Mouse (Mus musculus): ENCODE data around the gene Os9. TPM values are rescaled to one million over a fixed set of nuclear protein-coding genes. Genes with fewer than 3 reads are reported as not detected.
"Not testable (repeated sequence)": the region's sequence is repeated elsewhere in the genome, so short reads cannot be mapped to it uniquely, and the experiment has no call there.

The Os9 gene
- polyA plus RNA-seq, 1 experiment from 2014 or later, result 29.5 TPM

DNA sequence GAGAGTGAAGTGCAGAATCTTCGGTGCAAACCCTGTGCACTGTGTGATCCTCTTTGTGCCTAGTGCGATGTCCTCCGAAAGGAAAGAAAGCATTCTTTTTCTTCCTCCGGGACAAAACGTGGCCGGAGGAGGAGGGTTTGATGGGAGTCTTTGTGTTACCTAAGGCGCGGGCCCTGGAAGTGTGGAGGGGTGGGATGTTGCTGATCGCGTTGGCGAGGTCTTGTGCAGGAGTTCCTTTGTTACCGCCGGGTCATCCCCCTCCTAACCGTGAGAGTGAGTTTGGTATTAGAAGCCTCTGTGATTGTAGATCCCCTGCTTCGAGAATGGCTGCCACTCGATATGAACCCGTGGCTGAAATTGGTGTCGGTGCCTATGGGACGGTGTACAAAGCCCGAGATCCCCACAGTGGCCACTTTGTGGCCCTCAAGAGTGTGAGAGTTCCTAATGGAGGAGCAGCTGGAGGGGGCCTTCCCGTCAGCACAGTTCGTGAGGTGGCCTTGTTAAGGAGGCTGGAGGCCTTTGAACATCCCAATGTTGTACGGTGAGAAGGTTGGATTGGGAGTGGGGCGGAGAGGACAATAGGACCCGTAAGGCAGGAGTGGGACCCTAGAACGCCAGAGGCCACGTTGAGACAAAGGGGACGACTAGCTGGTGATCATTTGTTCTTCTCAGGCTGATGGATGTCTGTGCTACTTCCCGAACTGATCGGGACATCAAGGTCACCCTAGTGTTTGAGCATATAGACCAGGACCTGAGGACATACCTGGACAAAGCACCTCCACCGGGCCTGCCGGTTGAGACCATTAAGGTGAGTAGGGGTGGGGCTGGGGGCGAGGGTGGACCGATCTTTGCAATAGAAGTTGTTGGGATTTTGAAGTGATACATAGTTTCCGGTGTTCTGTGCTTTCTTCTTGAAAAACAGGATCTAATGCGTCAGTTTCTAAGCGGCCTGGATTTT, 56.7 kb downstream of the Os9 start:
- H3K9ac ChIP-seq (ENCODE audit: low read length), result peak overlapping the region; percentile 98
- H3K4me1 ChIP-seq (ENCODE audit: control insufficient read depth, insufficient read depth, low read length), result peaks cover 13% of the 10 kb centered on the region
- no peak for ATAC-seq (ENCODE audit: insufficient number of reproducible peaks, low FRiP score, low TSS enrichment, low read depth)
- no peaks in the 10 kb centered on the region for H3K9me3 ChIP-seq (ENCODE audit: control insufficient read depth, low read length)
- peak overlapping the region; percentile 76 for H3K4me2 ChIP-seq (ENCODE audit: low read depth, severe bottlenecking)
- peak overlapping the region; percentile 82 for H3K27ac ChIP-seq (replicated peaks; ENCODE audit: low read depth, low read length)
- peaks cover 12% of the 10 kb centered on the region for H3K27me3 ChIP-seq (ENCODE audit: control insufficient read depth, insufficient read depth, low read length)
- peaks cover 32% of the 10 kb centered on the region for H3K36me3 ChIP-seq (ENCODE audit: control insufficient read depth, insufficient read depth, low read length)
- peak; percentile 67 for DNase-seq (ENCODE audit: low spot score)
- peak overlapping the region; percentile 77 for H3K4me3 ChIP-seq (ENCODE audit: low read depth, low read length)
- 16% methylated on average over 37 of the region's 37 CpGs for WGBS

DNA sequence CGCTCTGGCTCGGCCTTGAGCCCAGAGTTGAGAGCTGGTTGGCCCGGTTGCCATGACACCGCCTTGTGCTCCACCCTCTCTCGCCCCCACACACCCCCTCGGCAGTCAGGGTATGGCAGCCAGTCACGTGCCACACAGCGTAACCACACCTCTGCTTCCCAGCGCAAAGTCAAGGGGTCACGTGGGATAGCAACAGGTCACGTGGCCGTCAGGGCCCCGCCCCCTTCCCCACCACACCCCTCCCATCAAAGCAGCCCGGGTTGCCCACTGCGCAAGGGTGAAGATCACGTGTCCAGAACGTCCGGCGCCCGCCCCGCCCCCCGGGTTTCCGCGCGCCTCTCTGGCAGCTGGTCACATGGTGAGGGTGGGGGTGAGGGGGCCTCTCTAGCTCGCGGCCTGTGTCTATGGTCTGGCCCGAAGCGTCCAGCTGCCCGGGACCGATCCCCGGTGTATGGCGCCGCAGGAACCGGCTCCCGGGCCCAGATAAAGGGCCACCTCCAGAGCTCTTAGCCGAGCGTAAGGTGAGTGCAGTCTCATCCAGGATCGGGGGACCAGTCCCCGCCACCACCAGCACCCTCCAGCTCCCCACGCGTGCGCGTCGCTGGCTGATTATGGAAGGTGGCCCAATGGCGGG, 57.6 kb downstream of the Os9 start, which contains the start of gene Cdk4:
Cdk4 (plus strand) TSS at position 296 of the 634 bp plus-strand sequence.
- Histone ChIP-seq H3K36me3 (ENCODE audit: control insufficient read depth, insufficient read depth, low read length) (peaks cover 32% of the 10 kb centered on the region), H3K9me3 (ENCODE audit: control insufficient read depth, low read length) (no peaks in the 10 kb centered on the region), H3K9ac (ENCODE audit: low read length) (peak within 1 kb of the TSS; percentile 98), H3K4me3 (ENCODE audit: low read depth, low read length) (peak within 1 kb of the TSS; percentile 77), H3K4me2 (ENCODE audit: low read depth, severe bottlenecking) (peak within 1 kb of the TSS; percentile 76), H3K4me1 (ENCODE audit: control insufficient read depth, insufficient read depth, low read length) (peaks cover 16% of the 10 kb centered on the region), H3K27ac (replicated peaks; ENCODE audit: low read depth, low read length) (peak within 1 kb of the TSS; percentile 82), H3K27me3 (ENCODE audit: control insufficient read depth, insufficient read depth, low read length) (peaks cover 20% of the 10 kb centered on the region)
- ATAC-seq (ENCODE audit: insufficient number of reproducible peaks, low FRiP score, low TSS enrichment, low read depth) (peak; percentile 94), DNase-seq (ENCODE audit: low spot score) (peak; percentile 99)
- under 1% methylated on average over 46 of the region's 46 CpGs for WGBS

GRCm38 (mm10) chr10:127062503-127062902, 58.4 kb downstream of the Os9 start:
- no peak overlapping the region for H3K27ac ChIP-seq (replicated peaks; ENCODE audit: low read depth, low read length)
- no peak for DNase-seq (ENCODE audit: low spot score)
- no peak overlapping the region for H3K4me2 ChIP-seq (ENCODE audit: low read depth, severe bottlenecking)
- H3K27me3 ChIP-seq (ENCODE audit: control insufficient read depth, insufficient read depth, low read length), result peaks cover 21% of the 10 kb centered on the region
- WGBS, result 82% methylated on average over 5 of the region's 5 CpGs
- H3K9me3 ChIP-seq (ENCODE audit: control insufficient read depth, low read length), result no peaks in the 10 kb centered on the region
- H3K4me3 ChIP-seq (ENCODE audit: low read depth, low read length), result no peak overlapping the region
- peaks cover 17% of the 10 kb centered on the region for H3K4me1 ChIP-seq (ENCODE audit: control insufficient read depth, insufficient read depth, low read length)
- peaks cover 26% of the 10 kb centered on the region for H3K36me3 ChIP-seq (ENCODE audit: control insufficient read depth, insufficient read depth, low read length)
- H3K9ac ChIP-seq (ENCODE audit: low read length), result no peak overlapping the region
- no peak for ATAC-seq (ENCODE audit: insufficient number of reproducible peaks, low FRiP score, low TSS enrichment, low read depth)

DNA sequence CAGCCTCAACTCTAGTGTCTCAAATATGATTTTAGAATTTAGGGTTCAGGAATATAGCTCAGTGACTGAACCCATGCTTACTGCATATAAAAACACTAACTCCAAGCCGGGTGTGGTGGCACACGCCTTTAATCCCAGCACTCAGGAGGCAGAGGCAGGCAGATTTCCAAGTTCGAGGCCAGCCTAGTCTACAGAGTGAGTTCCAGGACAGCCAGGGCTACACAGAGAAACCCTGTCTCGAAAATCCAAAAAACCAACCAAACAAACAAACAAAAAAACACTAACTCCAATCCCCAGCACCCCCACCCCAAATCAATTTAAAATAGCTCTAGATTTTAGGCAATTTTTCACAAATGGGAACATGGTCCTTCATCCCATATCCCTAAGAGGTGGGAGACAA, 58.8 kb downstream of the Os9 start:
- Histone ChIP-seq H3K27me3 (ENCODE audit: control insufficient read depth, insufficient read depth, low read length) (peaks cover 21% of the 10 kb centered on the region), H3K36me3 (ENCODE audit: control insufficient read depth, insufficient read depth, low read length) (peaks cover 22% of the 10 kb centered on the region), H3K4me1 (ENCODE audit: control insufficient read depth, insufficient read depth, low read length) (peaks cover 17% of the 10 kb centered on the region)
- not testable (repeated sequence) for DNase-seq (ENCODE audit: low spot score); H3K4me2 ChIP-seq (ENCODE audit: low read depth, severe bottlenecking); H3K9me3 ChIP-seq (ENCODE audit: control insufficient read depth, low read length); H3K9ac ChIP-seq (ENCODE audit: low read length); H3K27ac ChIP-seq (replicated peaks; ENCODE audit: low read depth, low read length); H3K4me3 ChIP-seq (ENCODE audit: low read depth, low read length); ATAC-seq (ENCODE audit: insufficient number of reproducible peaks, low FRiP score, low TSS enrichment, low read depth)
- 79% methylated on average over 4 of the region's 4 CpGs for WGBS

GRCm38 (mm10) chr10:127061513-127061912, 59.4 kb downstream of the Os9 start:
- Histone ChIP-seq H3K9me3 (ENCODE audit: control insufficient read depth, low read length) (no peaks in the 10 kb centered on the region), H3K4me2 (ENCODE audit: low read depth, severe bottlenecking) (no peak overlapping the region), H3K4me3 (ENCODE audit: low read depth, low read length) (no peak overlapping the region), H3K36me3 (ENCODE audit: control insufficient read depth, insufficient read depth, low read length) (peaks cover 18% of the 10 kb centered on the region), H3K27ac (replicated peaks; ENCODE audit: low read depth, low read length) (no peak overlapping the region), H3K4me1 (ENCODE audit: control insufficient read depth, insufficient read depth, low read length) (peaks cover 17% of the 10 kb centered on the region), H3K27me3 (ENCODE audit: control insufficient read depth, insufficient read depth, low read length) (peaks cover 21% of the 10 kb centered on the region), H3K9ac (ENCODE audit: low read length) (no peak overlapping the region)
- ATAC-seq (ENCODE audit: insufficient number of reproducible peaks, low FRiP score, low TSS enrichment, low read depth) (no peak), DNase-seq (ENCODE audit: low spot score) (no peak)
- 81% methylated on average over 2 of the region's 2 CpGs for WGBS

GRCm38 (mm10) chr10:127061085-127061484, 59.8 kb downstream of the Os9 start:
- Histone ChIP-seq H3K9ac (ENCODE audit: low read length) (no peak overlapping the region), H3K4me3 (ENCODE audit: low read depth, low read length) (no peak overlapping the region), H3K27ac (replicated peaks; ENCODE audit: low read depth, low read length) (no peak overlapping the region), H3K27me3 (ENCODE audit: control insufficient read depth, insufficient read depth, low read length) (peaks cover 21% of the 10 kb centered on the region), H3K36me3 (ENCODE audit: control insufficient read depth, insufficient read depth, low read length) (peaks cover 14% of the 10 kb centered on the region), H3K4me1 (ENCODE audit: control insufficient read depth, insufficient read depth, low read length) (peaks cover 17% of the 10 kb centered on the region), H3K9me3 (ENCODE audit: control insufficient read depth, low read length) (no peaks in the 10 kb centered on the region), H3K4me2 (ENCODE audit: low read depth, severe bottlenecking) (no peak overlapping the region)
- WGBS, result 41% methylated on average over 5 of the region's 5 CpGs
- DNase-seq (ENCODE audit: low spot score) (no peak), ATAC-seq (ENCODE audit: insufficient number of reproducible peaks, low FRiP score, low TSS enrichment, low read depth) (no peak)

- peaks cover 21% of the 10 kb centered on the region for H3K27me3 ChIP-seq (ENCODE audit: control insufficient read depth, insufficient read depth, low read length)
- H3K4me2 ChIP-seq (ENCODE audit: low read depth, severe bottlenecking), result peak within 1 kb of the TSS; percentile 96
- peak within 1 kb of the TSS; percentile 70 for H3K9ac ChIP-seq (ENCODE audit: low read length)
- peak; percentile 76 for DNase-seq (ENCODE audit: low spot score)
- H3K9me3 ChIP-seq (ENCODE audit: control insufficient read depth, low read length), result no peaks in the 10 kb centered on the region
- H3K36me3 ChIP-seq (ENCODE audit: control insufficient read depth, insufficient read depth, low read length), result peaks cover 6% of the 10 kb centered on the region
- under 1% methylated on average over 55 of the region's 72 CpGs for WGBS
- H3K4me1 ChIP-seq (ENCODE audit: control insufficient read depth, insufficient read depth, low read length), result peaks cover 17% of the 10 kb centered on the region
- peak within 1 kb of the TSS; percentile 77 for H3K4me3 ChIP-seq (ENCODE audit: low read depth, low read length)
- no peak within 1 kb of the TSS for H3K27ac ChIP-seq (replicated peaks; ENCODE audit: low read depth, low read length)
- 0 out of 2 replicates have a peak, but pooled peaks have one; percentile 23 for ATAC-seq (ENCODE audit: insufficient number of reproducible peaks, low FRiP score, low TSS enrichment, low read depth)
These were observed 60.7 kb downstream of the Os9 start, which contains the start of gene March9 for GRCm38 (mm10) chr10:127059968-127060916. TSS of gene March9 (minus strand) at chr10:127060184.

All from limb, embryonic 11.5 days (tissue).